Mouse (Mus musculus) midbrain, embryonic 12.5 days (tissue): ENCODE data around the gene H3f3a. TPM values are rescaled to one million over a fixed set of nuclear protein-coding genes. Genes with fewer than 3 reads are reported as not detected.
"Not testable (repeated sequence)": the region's sequence is repeated elsewhere in the genome, so short reads cannot be mapped to it uniquely, and the experiment has no call there.

ENCODE experiments used
- ATAC-seq: fragments of 200-750 bp; cut with Nextera tagmentation; 2 replicates; pipeline ENCODE4 v1.8.0; 2017; ENCODE audit warnings: low read depth, moderate TSS enrichment, moderate library complexity; ENCODE audit not compliant: low FRiP score
- H3K27ac ChIP-seq: fragments of 300-500 bp; sonication (generic); replicated peaks from 2 replicates; pipeline ENCODE4 v1.5.1; 2016; ENCODE audit warnings: mild to moderate bottlenecking
- H3K27me3 ChIP-seq: fragments of 300-500 bp; sonication (generic); 2 replicates; pipeline ENCODE4 v1.6.1; 2016; ENCODE audit warnings: mild to moderate bottlenecking
- H3K36me3 ChIP-seq: fragments of 300-500 bp; sonication (generic); 2 replicates; pipeline ENCODE4 v1.6.1; 2016
- H3K4me1 ChIP-seq: fragments of 300-500 bp; sonication (generic); 2 replicates; pipeline ENCODE4 v1.6.1; 2016
- H3K4me2 ChIP-seq: fragments of 300-500 bp; sonication (generic); replicated peaks from 2 replicates; pipeline ENCODE4 v1.6.1; 2016; ENCODE audit warnings: mild to moderate bottlenecking, moderate library complexity
- H3K4me3 ChIP-seq: fragments of 300-500 bp; sonication (generic); 2 replicates; pipeline ENCODE4 v1.5.1; 2016; ENCODE audit warnings: mild to moderate bottlenecking
- H3K9ac ChIP-seq: fragments of 300-500 bp; sonication (generic); replicated peaks from 2 replicates; pipeline ENCODE4 v1.6.1; 2016; ENCODE audit warnings: mild to moderate bottlenecking, moderate library complexity
- H3K9me3 ChIP-seq: fragments of 300-500 bp; sonication (generic); 2 replicates; pipeline ENCODE4 v1.6.1; 2016; ENCODE audit warnings: mild to moderate bottlenecking
- WGBS: fragments of 180-500 bp; shearing (Covaris S2); methylation state at CpG from one replicate; pipeline ENCODE4 v1.1.7; 2016; 5-methylcytosine and 5-hydroxymethylcytosine counted together
- polyA plus RNA-seq: library from polyadenylated mRNA; unstranded; fragments of >200 nt; fragmentation: Nextera tagmentation; extraction: Ambion mirVana; gene quantifications from 2 replicates; pipeline ENCODE4 v1.2.1, GENCODE M21; 2016

Gene H3f3a
- polyA plus RNA-seq, 1 experiment from 2014 or later, result 3,552 TPM

DNA sequence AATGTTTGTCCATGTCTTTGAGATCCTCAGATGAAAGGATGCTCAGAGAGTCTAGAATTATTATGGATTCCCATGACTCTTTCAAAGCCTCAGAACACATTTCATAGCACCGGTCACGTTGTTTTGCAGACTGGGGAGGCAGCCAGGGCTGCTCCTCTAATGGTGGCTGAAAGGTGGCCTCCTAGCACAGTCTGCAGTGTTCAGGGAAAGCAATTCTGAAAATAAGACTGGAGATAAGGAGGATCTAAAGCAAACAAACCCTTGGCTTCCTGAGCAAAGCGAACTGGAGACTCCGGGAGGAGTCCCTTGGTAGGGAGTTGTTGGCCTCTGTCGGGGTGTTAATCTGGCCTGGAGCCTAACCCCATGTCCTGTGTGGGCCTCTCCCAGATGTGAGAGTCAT lies 23.4 kb upstream of the H3f3a start:
- ATAC-seq, result no peak
- Histone ChIP-seq H3K9me3 (no peaks in the 10 kb centered on the region), H3K9ac (no peak overlapping the region), H3K27ac (no peak overlapping the region), H3K4me2 (no peak overlapping the region), H3K4me3 (no peak overlapping the region), H3K27me3 (no peaks in the 10 kb centered on the region), H3K4me1 (no peaks in the 10 kb centered on the region), H3K36me3 (no peaks in the 10 kb centered on the region)
- WGBS, result 92% methylated on average over 5 of the region's 5 CpGs

DNA sequence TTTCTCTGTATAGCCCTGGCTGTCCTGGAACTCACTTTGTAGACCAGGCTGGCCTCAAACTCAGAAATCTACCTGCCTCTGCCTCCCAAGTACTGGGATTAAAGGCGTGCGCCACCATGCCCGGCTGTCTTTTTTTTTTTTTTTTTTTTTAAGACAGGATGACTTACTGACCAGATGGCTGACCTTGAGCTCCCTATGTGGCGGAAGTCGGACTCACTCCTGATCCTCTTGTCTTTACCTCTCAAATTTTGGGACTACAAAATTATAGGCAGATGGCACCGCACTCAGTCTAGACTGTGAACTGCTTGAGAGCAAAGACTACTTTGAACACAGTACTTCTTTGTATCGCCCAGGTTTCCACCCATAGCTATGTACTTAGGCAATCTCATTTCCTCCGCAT lies 22.7 kb upstream of the H3f3a start:
- 90% methylated on average over 7 of the region's 8 CpGs for WGBS
- not testable (repeated sequence) for H3K9me3 ChIP-seq

DNA sequence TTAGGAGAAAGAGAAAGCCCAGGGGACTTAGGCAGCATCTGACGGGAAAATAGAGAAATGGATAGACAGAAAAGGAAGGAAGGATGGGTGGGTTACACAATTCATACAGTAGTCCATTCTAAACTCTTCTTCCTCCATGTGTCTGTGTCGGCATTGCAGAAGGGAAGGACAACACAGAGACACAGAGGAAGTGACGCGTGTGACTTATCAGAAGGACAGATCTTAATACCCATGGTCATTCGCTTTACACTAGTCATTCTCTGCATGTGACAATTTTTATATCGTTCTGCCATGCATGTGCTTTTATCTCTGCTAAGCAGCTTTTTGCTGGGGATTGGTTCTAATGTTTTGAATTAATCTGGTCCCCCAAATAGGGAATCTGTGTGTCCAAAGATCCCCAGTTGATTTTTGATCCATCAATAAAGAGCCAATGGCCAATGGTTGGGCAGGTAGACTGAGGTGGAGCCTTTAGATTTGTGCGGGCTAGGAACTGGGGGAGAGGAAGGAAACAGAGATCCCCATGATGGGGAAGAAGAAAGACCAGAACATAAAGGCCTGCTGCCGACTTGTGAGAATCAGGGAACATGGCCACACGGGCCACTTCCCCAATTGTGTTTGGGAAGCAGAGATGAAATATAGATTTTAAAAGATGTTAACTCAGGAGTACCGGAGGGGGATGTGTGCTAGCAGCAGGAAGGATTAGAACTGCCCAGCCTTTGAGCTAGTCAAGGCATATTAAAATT lies 21.7 kb upstream of the H3f3a start:
- no peaks in the 10 kb centered on the region for H3K9me3 ChIP-seq
- 85% methylated on average over 10 of the region's 10 CpGs for WGBS
- no peak overlapping the region for H3K27ac ChIP-seq
- H3K27me3 ChIP-seq, result no peaks in the 10 kb centered on the region
- ATAC-seq, result no peak
- no peaks in the 10 kb centered on the region for H3K4me1 ChIP-seq
- no peaks in the 10 kb centered on the region for H3K36me3 ChIP-seq
- H3K9ac ChIP-seq, result no peak overlapping the region
- no peak overlapping the region for H3K4me3 ChIP-seq
- H3K4me2 ChIP-seq, result no peak overlapping the region

More for the DNA sequence above, 22.7 kb upstream of the H3f3a start:
- not testable (repeated sequence) for H3K4me2 ChIP-seq, H3K27ac ChIP-seq, H3K27me3 ChIP-seq, ATAC-seq, H3K4me1 ChIP-seq, H3K36me3 ChIP-seq, H3K9ac ChIP-seq, H3K4me3 ChIP-seq

DNA sequence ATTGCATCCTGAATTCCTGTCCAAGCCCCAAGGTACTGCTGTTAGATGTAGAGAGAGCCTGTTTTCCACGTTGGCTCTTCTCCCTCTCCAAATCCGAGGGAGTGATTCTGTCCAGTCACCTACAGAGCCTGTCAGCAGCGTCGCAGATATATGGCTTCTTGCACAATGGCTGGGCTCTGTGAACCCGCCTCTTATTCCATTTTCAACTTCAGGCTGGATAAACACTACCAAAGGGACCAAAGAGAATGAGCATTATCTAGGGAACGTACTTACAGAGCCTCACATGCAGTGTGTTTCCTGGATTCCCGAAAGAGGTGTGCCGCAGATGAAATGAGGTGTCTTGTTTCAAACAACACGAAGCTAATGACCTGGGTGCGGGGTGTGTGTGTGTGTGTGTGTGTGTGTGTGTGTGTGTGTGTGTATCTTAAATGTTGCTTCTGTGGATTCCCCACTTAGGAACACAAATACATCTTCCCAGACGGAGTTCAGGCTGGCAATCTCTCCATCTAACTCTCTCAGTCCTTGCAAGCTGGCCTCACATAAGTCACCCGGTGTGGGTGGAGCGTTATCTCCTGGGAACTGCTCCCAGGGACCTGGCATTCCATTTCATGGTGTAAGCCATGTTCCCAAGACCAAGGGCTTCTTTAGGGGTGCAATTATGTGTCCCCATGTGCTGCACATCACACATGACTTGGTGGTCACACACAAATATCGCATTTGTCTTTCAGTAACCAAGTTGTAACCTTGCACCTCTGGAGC lies 17.0 kb upstream of the H3f3a start:
- no peaks in the 10 kb centered on the region for H3K36me3 ChIP-seq
- H3K9me3 ChIP-seq, result no peaks in the 10 kb centered on the region
- H3K4me3 ChIP-seq, result no peak overlapping the region
- H3K9ac ChIP-seq, result no peak overlapping the region
- H3K4me2 ChIP-seq, result no peak overlapping the region
- no peaks in the 10 kb centered on the region for H3K4me1 ChIP-seq
- no peak overlapping the region for H3K27ac ChIP-seq
- H3K27me3 ChIP-seq, result no peaks in the 10 kb centered on the region
- 71% methylated on average over 14 of the region's 14 CpGs for WGBS
- no peak for ATAC-seq

DNA sequence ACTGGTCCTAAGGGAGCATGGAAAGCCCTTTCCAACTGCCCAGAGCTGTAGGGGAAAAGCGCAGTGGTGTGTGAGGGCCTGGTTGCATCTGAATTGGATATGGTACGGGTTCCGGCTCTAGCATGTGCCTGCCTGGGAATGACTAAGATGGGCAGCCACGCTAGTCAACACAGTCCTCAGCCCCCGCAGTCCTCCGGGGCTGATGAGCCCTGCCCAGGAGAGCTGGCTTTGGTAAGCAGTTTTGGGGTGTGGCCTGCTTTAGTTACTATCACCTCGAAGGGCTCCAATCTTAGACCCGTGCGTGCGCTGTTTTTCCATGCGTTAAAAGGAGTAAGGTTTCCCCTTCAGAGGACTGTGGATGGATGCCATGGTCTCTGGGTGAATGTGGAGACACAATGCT lies 16.4 kb upstream of the H3f3a start:
- Histone ChIP-seq H3K4me2 (no peak overlapping the region), H3K4me1 (no peaks in the 10 kb centered on the region), H3K9me3 (no peaks in the 10 kb centered on the region), H3K27ac (no peak overlapping the region), H3K9ac (no peak overlapping the region), H3K27me3 (no peaks in the 10 kb centered on the region), H3K36me3 (no peaks in the 10 kb centered on the region), H3K4me3 (no peak overlapping the region)
- ATAC-seq, result no peak
- WGBS, result 87% methylated on average over 11 of the region's 11 CpGs

DNA sequence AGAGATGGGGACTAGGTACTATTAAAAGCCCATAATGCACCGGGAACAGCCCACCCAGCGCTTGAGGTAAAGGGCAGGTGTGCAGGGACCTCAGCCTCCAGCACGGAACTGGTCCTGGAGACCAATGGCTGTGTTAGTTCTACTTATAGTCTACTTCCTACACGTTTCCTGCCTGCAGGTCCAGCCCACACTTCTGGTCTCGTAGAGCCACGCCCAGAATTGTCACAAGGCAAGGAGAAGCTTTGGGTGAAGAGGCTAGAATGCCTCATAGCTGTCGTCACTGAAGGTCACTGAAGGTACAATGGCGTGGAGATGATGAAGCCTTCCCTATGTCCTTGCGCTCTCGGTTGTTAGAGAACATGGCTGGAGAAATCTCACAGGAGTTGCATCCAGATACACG lies 16.0 kb upstream of the H3f3a start:
- 84% methylated on average over 11 of the region's 11 CpGs for WGBS
- ATAC-seq, result no peak
- no peaks in the 10 kb centered on the region for H3K36me3 ChIP-seq
- no peak overlapping the region for H3K4me3 ChIP-seq
- no peaks in the 10 kb centered on the region for H3K9me3 ChIP-seq
- H3K27me3 ChIP-seq, result no peaks in the 10 kb centered on the region
- H3K4me1 ChIP-seq, result no peaks in the 10 kb centered on the region
- no peak overlapping the region for H3K4me2 ChIP-seq
- no peak overlapping the region for H3K27ac ChIP-seq
- no peak overlapping the region for H3K9ac ChIP-seq

DNA sequence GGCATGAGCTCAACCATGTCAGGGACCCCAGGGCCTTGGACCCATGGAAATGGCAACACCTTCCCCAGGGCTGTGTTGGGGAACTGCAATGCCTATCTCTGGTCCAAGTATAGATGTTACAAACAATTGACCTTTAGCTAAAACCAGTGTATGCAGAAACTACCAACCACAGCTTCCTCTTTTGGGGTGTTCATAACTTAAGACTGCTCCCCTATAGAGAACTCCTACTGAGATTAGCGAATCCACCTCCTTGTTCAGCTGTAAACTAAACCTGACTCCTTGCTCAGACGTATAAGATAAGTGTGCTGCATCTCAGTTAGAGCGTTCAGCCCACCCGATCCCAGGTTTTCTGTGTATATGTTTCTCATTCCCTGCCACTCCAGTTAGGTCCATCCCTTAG lies 12.9 kb upstream of the H3f3a start:
- Histone ChIP-seq H3K4me1 (no peaks in the 10 kb centered on the region), H3K27me3 (no peaks in the 10 kb centered on the region), H3K36me3 (no peaks in the 10 kb centered on the region), H3K9ac (no peak overlapping the region), H3K9me3 (no peaks in the 10 kb centered on the region), H3K4me2 (no peak overlapping the region), H3K27ac (no peak overlapping the region), H3K4me3 (no peak overlapping the region)
- WGBS, result 96% methylated on average over 4 of the region's 4 CpGs
- ATAC-seq, result no peak

DNA sequence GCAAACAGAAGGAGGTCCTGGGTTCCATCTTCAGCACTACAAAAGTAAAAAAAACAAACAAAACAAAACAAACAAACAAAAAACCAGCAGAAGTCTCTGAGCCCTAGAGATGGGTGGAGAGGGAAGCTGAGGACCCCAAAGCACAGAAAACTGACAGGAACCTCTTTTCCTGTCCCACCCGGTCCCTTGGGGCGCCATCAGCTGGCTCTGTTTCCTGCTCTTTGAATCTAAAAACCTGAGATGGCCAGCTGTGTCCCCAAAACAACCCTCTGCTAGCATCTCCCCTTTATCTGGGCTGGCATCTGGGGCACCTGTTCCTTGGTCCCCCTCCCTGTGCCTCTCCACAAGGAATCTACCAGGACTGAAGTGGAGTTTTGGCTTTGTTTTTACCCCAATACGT lies 11.0 kb upstream of the H3f3a start:
- Histone ChIP-seq H3K4me2 (no peak overlapping the region), H3K9ac (no peak overlapping the region), H3K27me3 (no peaks in the 10 kb centered on the region), H3K4me3 (no peak overlapping the region), H3K27ac (no peak overlapping the region), H3K36me3 (no peaks in the 10 kb centered on the region), H3K4me1 (no peaks in the 10 kb centered on the region), H3K9me3 (no peaks in the 10 kb centered on the region)
- 86% methylated on average over 3 of the region's 3 CpGs for WGBS
- ATAC-seq, result no peak

DNA sequence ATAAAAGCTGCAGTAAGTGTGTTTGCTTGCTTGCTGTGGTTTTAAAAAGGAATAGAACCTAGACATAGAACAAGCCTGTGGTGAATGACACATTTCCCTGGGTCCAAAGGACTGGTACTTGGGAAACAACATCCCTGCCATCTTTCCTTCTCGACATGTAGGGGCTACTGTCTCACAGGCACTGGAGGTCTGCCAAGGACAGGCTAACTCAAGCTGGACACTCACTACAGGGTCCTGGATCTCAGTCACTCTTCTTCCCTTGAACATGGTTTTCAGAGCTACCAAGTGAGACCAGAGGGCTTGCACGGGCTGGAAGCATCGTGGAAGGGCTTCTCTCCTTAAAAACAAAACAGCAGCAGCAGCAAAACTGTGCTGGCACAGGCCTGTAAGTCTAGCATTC lies 10.0 kb upstream of the H3f3a start:
- no peaks in the 10 kb centered on the region for H3K27me3 ChIP-seq
- H3K9me3 ChIP-seq, result no peaks in the 10 kb centered on the region
- no peak overlapping the region for H3K4me2 ChIP-seq
- H3K9ac ChIP-seq, result no peak overlapping the region
- H3K4me1 ChIP-seq, result no peaks in the 10 kb centered on the region
- no peaks in the 10 kb centered on the region for H3K36me3 ChIP-seq
- H3K27ac ChIP-seq, result no peak overlapping the region
- WGBS, result 86% methylated on average over 3 of the region's 3 CpGs
- H3K4me3 ChIP-seq, result no peak overlapping the region
- ATAC-seq, result no peak

DNA sequence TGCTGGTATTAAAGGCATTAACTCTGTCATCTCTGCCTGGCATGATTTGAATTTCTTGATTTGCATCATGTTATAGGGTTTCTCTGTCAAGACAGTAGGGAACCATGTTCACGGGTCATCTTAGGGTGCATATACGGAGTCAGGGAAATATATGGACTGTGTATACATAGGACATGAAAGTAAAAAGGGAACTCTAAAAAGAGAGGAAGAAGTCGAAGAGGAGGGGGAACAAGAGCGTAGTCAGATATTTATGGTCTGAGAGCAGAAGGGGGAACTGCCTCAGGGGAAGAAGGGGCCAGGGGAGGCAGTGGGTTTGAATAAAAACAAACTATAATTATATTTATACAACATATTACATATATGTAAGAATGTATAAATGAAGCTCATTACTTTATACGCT lies 8.5 kb upstream of the H3f3a start:
- no peaks in the 10 kb centered on the region for H3K27me3 ChIP-seq
- WGBS, result 97% methylated on average over 5 of the region's 5 CpGs
- H3K4me1 ChIP-seq, result no peaks in the 10 kb centered on the region
- no peak overlapping the region for H3K4me3 ChIP-seq
- H3K9me3 ChIP-seq, result no peaks in the 10 kb centered on the region
- no peak overlapping the region for H3K4me2 ChIP-seq
- H3K27ac ChIP-seq, result no peak overlapping the region
- ATAC-seq, result no peak
- H3K9ac ChIP-seq, result no peak overlapping the region
- no peaks in the 10 kb centered on the region for H3K36me3 ChIP-seq

DNA sequence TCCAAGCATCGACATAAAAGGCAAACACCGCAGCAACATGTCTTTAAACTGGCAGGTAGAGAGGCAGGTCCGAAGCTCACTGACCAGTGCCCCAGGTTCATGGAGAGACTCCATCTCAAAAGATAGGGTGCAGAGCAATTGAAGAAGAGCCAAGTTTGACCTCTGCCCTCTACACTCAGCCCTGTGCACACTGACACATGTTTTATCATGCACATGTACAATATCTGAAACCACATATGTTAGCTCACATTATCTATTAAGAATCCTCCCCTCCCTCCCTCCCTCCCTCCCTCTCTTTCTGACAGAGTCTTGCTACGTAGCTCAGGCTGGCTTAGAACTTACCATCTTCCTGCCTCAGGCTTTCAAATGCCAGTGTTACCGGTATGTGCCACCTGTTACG lies 7.4 kb upstream of the H3f3a start:
- Histone ChIP-seq H3K27me3 (no peaks in the 10 kb centered on the region), H3K4me1 (peaks cover under 1% of the 10 kb centered on the region; the same call in 1 of the 2 replicates), H3K9ac (no peak overlapping the region), H3K4me2 (no peak overlapping the region), H3K9me3 (no peaks in the 10 kb centered on the region), H3K4me3 (no peak overlapping the region), H3K36me3 (no peaks in the 10 kb centered on the region), H3K27ac (no peak overlapping the region)
- 92% methylated on average over 6 of the region's 6 CpGs for WGBS
- no peak for ATAC-seq

DNA sequence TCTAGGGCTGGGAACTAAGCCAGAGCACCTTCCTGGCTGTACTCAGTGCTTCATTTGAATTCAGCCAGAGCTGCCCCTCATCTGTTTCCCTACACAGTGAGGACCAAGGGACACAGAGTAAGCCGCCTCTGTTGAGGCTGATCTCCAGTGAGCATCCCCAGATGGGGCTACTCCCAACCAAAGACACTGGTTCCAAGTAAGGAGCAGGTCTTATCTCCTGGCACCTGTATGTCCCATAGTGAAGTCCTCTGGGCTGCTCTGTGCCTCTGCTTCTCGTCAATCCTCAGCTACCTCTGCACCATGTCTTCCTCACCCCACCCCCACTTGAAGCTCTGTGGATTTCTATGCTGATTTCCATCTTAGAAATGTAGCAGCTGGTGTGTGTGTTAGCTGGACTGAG lies 4.3 kb upstream of the H3f3a start:
- Histone ChIP-seq H3K4me3 (no peak overlapping the region), H3K9me3 (no peaks in the 10 kb centered on the region), H3K36me3 (no peaks in the 10 kb centered on the region), H3K9ac (no peak overlapping the region), H3K4me2 (no peak overlapping the region), H3K27me3 (no peaks in the 10 kb centered on the region), H3K4me1 (peaks cover 17% of the 10 kb centered on the region), H3K27ac (no peak overlapping the region)
- no peak for ATAC-seq
- 84% methylated on average over 2 of the region's 2 CpGs for WGBS
